Mouse (Mus musculus) ES-E14 (cell line): Measurements from ENCODE around the gene Rab6a. TPM values are rescaled to one million over a fixed set of nuclear protein-coding genes. Genes with fewer than 3 reads are reported as not detected.

ENCODE experiments used
- DNase-seq: peaks from one replicate; pipeline ENCODE4 v3.0.0-alpha.2; 2013; ENCODE audit warnings: low read depth, low spot score
- H3K27ac ChIP-seq: 2 replicates; pipeline ENCODE4 v1.5.1; 2012; ENCODE audit warnings: low read depth, mild to moderate bottlenecking, low read length, moderate library complexity, mixed read lengths; ENCODE audit not compliant: poor library complexity, insufficient read depth, severe bottlenecking
- H3K36me3 ChIP-seq: 2 replicates; pipeline ENCODE4 v1.6.1; 2012; ENCODE audit warnings: mild to moderate bottlenecking, low read length, moderate library complexity, mixed read lengths; ENCODE audit not compliant: control insufficient read depth, poor library complexity, insufficient read depth, severe bottlenecking
- H3K4me1 ChIP-seq, 2 experiments: fragments of 150-350 bp in 1 of 2; sonication (generic) in 1 of 2; 2 replicates each; pipeline ENCODE4 v1.6.1; 2012; ENCODE audit warnings: low read length in 2 of 2, mild to moderate bottlenecking in 1 of 2, mixed read lengths in 1 of 2; ENCODE audit not compliant: control insufficient read depth in 2 of 2, insufficient read depth in 2 of 2, poor library complexity in 1 of 2
- H3K4me3 ChIP-seq, 2 experiments: fragments of 150-350 bp in 1 of 2; sonication (generic) in 1 of 2; 2 replicates each; pipeline ENCODE4 v1.5.1; 2012; ENCODE audit warnings: low read length in 2 of 2, low read depth in 1 of 2, mild to moderate bottlenecking in 1 of 2, mixed read lengths in 1 of 2; ENCODE audit not compliant: insufficient read depth in 1 of 2, poor library complexity in 1 of 2, severe bottlenecking in 1 of 2
- H3K9ac ChIP-seq: 2 replicates; pipeline ENCODE4 v1.6.1; 2012; ENCODE audit warnings: low read depth, mild to moderate bottlenecking, low read length, mixed read lengths; ENCODE audit not compliant: poor library complexity, insufficient read depth, severe bottlenecking
- H3K9me3 ChIP-seq: fragments of 150-350 bp; sonication (generic); 2 replicates; pipeline ENCODE4 v1.6.1; 2012; ENCODE audit warnings: low read depth, mild to moderate bottlenecking, low read length; ENCODE audit not compliant: control insufficient read depth, insufficient read depth
- CHD2 ChIP-seq: IDR thresholded peaks from 2 replicates; pipeline ENCODE4 v1.6.1; 2014; ENCODE audit warnings: mild to moderate bottlenecking, low read depth, low read length, inconsistent platforms
- HCFC1 ChIP-seq: IDR thresholded peaks from 2 replicates; pipeline ENCODE4 v1.6.1; 2012; ENCODE audit warnings: low read length, inconsistent platforms, borderline replicate concordance; ENCODE audit not compliant: insufficient read depth
- MAFK ChIP-seq: IDR thresholded peaks from 2 replicates; pipeline ENCODE4 v1.6.1; 2014; ENCODE audit warnings: mild to moderate bottlenecking, low read depth, low read length, inconsistent platforms; ENCODE audit not compliant: insufficient read depth
- ZC3H11A ChIP-seq: IDR thresholded peaks from 2 replicates; pipeline ENCODE4 v1.6.1; 2012; ENCODE audit warnings: low read depth, mild to moderate bottlenecking, inconsistent platforms, low read length, borderline replicate concordance
- ZNF384 ChIP-seq: IDR thresholded peaks from 2 replicates; pipeline ENCODE4 v1.6.1; 2012; ENCODE audit warnings: low read depth, low read length, inconsistent platforms
- in situ Hi-C, 2 experiments: fragments of 600-800 bp; cut with MboI; formaldehyde crosslinking; loops; one replicate each; pipeline ENCODE4 v1.15.1; 2025; ENCODE audit warnings: low sequenced_read_pairs in 2 of 2, inconsistent platforms in 1 of 2; ENCODE audit not compliant: unreplicated experiment in 2 of 2
- total RNA-seq: library from RNA; depleted of rRNA; stranded (reverse); fragments of 300-350 nt; gene quantifications from 2 replicates; pipeline ENCODE4 v1.2.3, GENCODE M21; 2012

Gene Rab6a
- total RNA-seq, 1 experiment: 61.8 TPM

GRCm38 (mm10) chr7:100670646-100671045, 63.4 kb downstream of the Rab6a start:
- no peak overlapping the region for H3K4me3 ChIP-seq
- H3K4me1 ChIP-seq: no peaks in the 10 kb centered on the region; a peak in 1 of 4 replicates
- no peak overlapping the region for H3K9ac ChIP-seq
- no peak for TF ChIP-seq HCFC1
- TF ChIP-seq CHD2: no peak
- TF ChIP-seq ZNF384: no peak
- TF ChIP-seq MAFK: no peak
- no peak for TF ChIP-seq ZC3H11A
- no peak for DNase-seq
- H3K27ac ChIP-seq: no peak overlapping the region
- in situ Hi-C loops: no loop called here
- no peaks in the 10 kb centered on the region for H3K36me3 ChIP-seq
- H3K9me3 ChIP-seq: no peaks in the 10 kb centered on the region

- no peak for DNase-seq
- Histone ChIP-seq H3K4me3 (no peak overlapping the region), H3K4me1 (no peaks in the 10 kb centered on the region; a peak in 1 of 4 replicates), H3K9ac (no peak overlapping the region), H3K9me3 (no peaks in the 10 kb centered on the region), H3K36me3 (peaks cover 5% of the 10 kb centered on the region; the same call in 1 of the 2 replicates), H3K27ac (no peak overlapping the region)
- TF ChIP-seq ZC3H11A: no peak
- no peak for TF ChIP-seq HCFC1
- TF ChIP-seq CHD2: no peak
- TF ChIP-seq ZNF384: no peak
- TF ChIP-seq MAFK: no peak
- in situ Hi-C loops: no loop called here
These were observed 66.2 kb downstream of the Rab6a start for GRCm38 (mm10) chr7:100673452-100673851.

- Histone ChIP-seq H3K4me3 (peak overlapping the region; percentile 53 to 73), H3K27ac (no peak overlapping the region), H3K9ac (peak overlapping the region; percentile 37), H3K4me1 (peaks cover 3 to 6% of the 10 kb centered on the region in 2 experiments; a peak in 1 of 4 replicates), H3K9me3 (no peaks in the 10 kb centered on the region), H3K36me3 (peaks cover 5% of the 10 kb centered on the region; the same call in 1 of the 2 replicates)
- no peak for DNase-seq
- TF ChIP-seq ZNF384: no peak
- TF ChIP-seq CHD2: no peak
- no peak for TF ChIP-seq MAFK
- no peak for TF ChIP-seq HCFC1
- no peak for TF ChIP-seq ZC3H11A
- in situ Hi-C loops: no loop called here
These were observed 67.7 kb downstream of the Rab6a start for GRCm38 (mm10) chr7:100674941-100675340.

GRCm38 (mm10) chr7:100678052-100678451, 70.8 kb downstream of the Rab6a start:
- peaks cover 3 to 6% of the 10 kb centered on the region in 2 experiments; a peak in 1 of 4 replicates for H3K4me1 ChIP-seq
- DNase-seq: no peak
- peaks cover 5% of the 10 kb centered on the region; the same call in 1 of the 2 replicates for H3K36me3 ChIP-seq
- H3K4me3 ChIP-seq: no peak overlapping the region
- in situ Hi-C loops: no loop called here
- no peak overlapping the region for H3K27ac ChIP-seq
- H3K9me3 ChIP-seq: no peaks in the 10 kb centered on the region
- H3K9ac ChIP-seq: no peak overlapping the region
- TF ChIP-seq ZNF384 (no peak), ZC3H11A (no peak), CHD2 (no peak), MAFK (no peak), HCFC1 (no peak)
